Mouse (Mus musculus): ENCODE results near the gene Ephb1.

Ephb1 gene

GRCm38 (mm10) chr9:102306645-102307415, 47.7 kb downstream of the Ephb1 start:
- no peak for DNase-seq (ENCODE audit: low read depth in 2 of 2, low spot score in 2 of 2)

GRCm38 (mm10) chr9:102305432-102306100, 48.9 kb downstream of the Ephb1 start:
- DNase-seq (ENCODE audit: low read depth in 2 of 2, low spot score in 2 of 2) = no peak

- no peak for DNase-seq (ENCODE audit: low read depth in 2 of 2, low spot score in 2 of 2)
Observed at GRCm38 (mm10) chr9:102304796-102305195, 49.7 kb downstream of the Ephb1 start.

GRCm38 (mm10) chr9:102303882-102304281, 50.6 kb downstream of the Ephb1 start:
- DNase-seq (ENCODE audit: low read depth in 2 of 2, low spot score in 2 of 2) = no peak

GRCm38 (mm10) chr9:102300985-102301384, 53.5 kb downstream of the Ephb1 start:
- DNase-seq (ENCODE audit: low read depth in 2 of 2, low spot score in 2 of 2) = no peak

GRCm38 (mm10) chr9:102298741-102299140, 55.8 kb downstream of the Ephb1 start:
- DNase-seq (ENCODE audit: low read depth in 2 of 2, low spot score in 2 of 2) = no peak

GRCm38 (mm10) chr9:102297986-102298385, 56.5 kb downstream of the Ephb1 start:
- DNase-seq (ENCODE audit: low read depth in 2 of 2, low spot score in 2 of 2) = no peak

GRCm38 (mm10) chr9:102297176-102297575, 57.3 kb downstream of the Ephb1 start:
- no peak for DNase-seq (ENCODE audit: low read depth in 2 of 2, low spot score in 2 of 2)

- no peak for DNase-seq (ENCODE audit: low read depth in 2 of 2, low spot score in 2 of 2)
Observed at GRCm38 (mm10) chr9:102293605-102294004, 60.9 kb downstream of the Ephb1 start.

GRCm38 (mm10) chr9:102291230-102291629, 63.3 kb downstream of the Ephb1 start:
- DNase-seq (ENCODE audit: low read depth in 2 of 2, low spot score in 2 of 2) = no peak

- DNase-seq (ENCODE audit: low read depth in 2 of 2, low spot score in 2 of 2) = no peak
Observed at GRCm38 (mm10) chr9:102288356-102288755, 66.1 kb downstream of the Ephb1 start.

GRCm38 (mm10) chr9:102275931-102276330, 78.6 kb downstream of the Ephb1 start:
- no peak for DNase-seq (ENCODE audit: low read depth in 2 of 2, low spot score in 2 of 2)

GRCm38 (mm10) chr9:102274016-102274415, 80.5 kb downstream of the Ephb1 start:
- DNase-seq (ENCODE audit: low read depth in 2 of 2, low spot score in 2 of 2) = no peak

- no peak for DNase-seq (ENCODE audit: low read depth in 2 of 2, low spot score in 2 of 2)
Observed at GRCm38 (mm10) chr9:102273469-102273808, 81.1 kb downstream of the Ephb1 start.

- no peak for DNase-seq (ENCODE audit: low read depth in 2 of 2, low spot score in 2 of 2)
Observed at GRCm38 (mm10) chr9:102272731-102273468, 81.6 kb downstream of the Ephb1 start.

GRCm38 (mm10) chr9:102270496-102270895, 84.0 kb downstream of the Ephb1 start:
- no peak for DNase-seq (ENCODE audit: low read depth in 2 of 2, low spot score in 2 of 2)

GRCm38 (mm10) chr9:102267311-102268027, 87.0 kb downstream of the Ephb1 start:
- DNase-seq (ENCODE audit: low read depth in 2 of 2, low spot score in 2 of 2) = no peak

GRCm38 (mm10) chr9:102263760-102264159, 90.7 kb downstream of the Ephb1 start:
- DNase-seq (ENCODE audit: low read depth in 2 of 2, low spot score in 2 of 2) = no peak

GRCm38 (mm10) chr9:102262100-102262501, 92.4 kb downstream of the Ephb1 start:
- DNase-seq (ENCODE audit: low read depth in 2 of 2, low spot score in 2 of 2) = no peak

- no peak for DNase-seq (ENCODE audit: low read depth in 2 of 2, low spot score in 2 of 2)
Observed at GRCm38 (mm10) chr9:102261511-102261910, 93.0 kb downstream of the Ephb1 start.

GRCm38 (mm10) chr9:102256407-102256806, 98.1 kb downstream of the Ephb1 start:
- no peak for DNase-seq (ENCODE audit: low read depth in 2 of 2, low spot score in 2 of 2)

Measured in CD8-positive naive resting alpha-beta T cell, adult 2 months (primary cell).